Mouse (Mus musculus): ENCODE measurements at regions not wholly inside any gene's neighbourhood (a gene's known extent, or its start where the extent isn't known, plus 50 kb on each side); places are given as distances from the start of the nearest gene placed in this dataset.

DNA sequence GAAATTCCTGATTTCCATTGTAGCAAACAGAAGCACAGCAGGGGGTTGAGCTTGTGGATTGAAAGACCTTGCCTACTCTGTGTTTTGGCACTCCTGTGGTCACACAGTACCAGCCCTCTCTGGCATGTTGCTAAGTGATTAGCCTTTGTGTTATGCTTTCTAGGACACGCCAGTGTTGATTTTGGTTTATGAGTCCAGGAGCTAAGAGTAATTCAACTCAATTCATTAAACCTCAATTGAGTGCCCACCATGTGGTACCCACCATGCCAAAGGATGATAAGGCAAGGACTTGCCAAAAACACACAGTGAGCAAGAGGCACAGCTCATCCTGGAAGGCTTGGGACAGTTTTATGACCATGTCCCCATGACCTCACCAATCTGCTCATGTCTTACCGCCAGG, 221.1 kb upstream of the Sox14 start:
- DNase-seq = no peak

- DNase-seq = no peak
Observed at GRCm38 (mm10) chr9:100095559-100095959, 219.6 kb upstream of the Sox14 start.

DNA sequence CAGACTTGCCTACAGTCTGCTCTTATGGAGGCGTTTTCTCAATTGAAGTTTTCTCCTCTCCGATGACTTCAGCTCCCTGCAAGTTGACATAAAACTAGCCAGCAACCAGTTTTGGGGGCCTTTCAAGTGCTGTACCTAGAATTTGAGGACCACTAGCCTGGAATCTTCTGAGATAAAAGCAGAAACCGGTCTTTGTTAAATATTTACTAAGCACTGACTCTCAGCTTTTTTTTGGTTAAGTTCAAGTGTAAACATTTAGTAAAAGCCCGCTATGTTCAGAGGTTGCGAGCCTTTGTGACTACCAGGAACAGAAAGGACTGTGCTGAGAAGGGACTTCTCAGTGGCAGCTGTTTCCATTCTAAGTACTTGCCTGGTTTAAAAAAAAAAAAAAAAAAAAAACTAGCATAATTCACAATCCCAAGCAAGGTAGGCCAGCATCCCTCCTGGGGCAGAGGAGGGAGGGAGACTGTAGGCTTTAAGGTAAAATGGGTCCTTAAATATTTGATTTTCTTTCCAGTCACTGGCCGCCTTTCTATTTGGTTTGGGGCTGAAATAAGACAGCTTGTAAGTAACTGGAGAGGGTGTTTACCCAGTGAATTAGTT, 219.1 kb upstream of the Sox14 start:
- DNase-seq = no peak

DNA sequence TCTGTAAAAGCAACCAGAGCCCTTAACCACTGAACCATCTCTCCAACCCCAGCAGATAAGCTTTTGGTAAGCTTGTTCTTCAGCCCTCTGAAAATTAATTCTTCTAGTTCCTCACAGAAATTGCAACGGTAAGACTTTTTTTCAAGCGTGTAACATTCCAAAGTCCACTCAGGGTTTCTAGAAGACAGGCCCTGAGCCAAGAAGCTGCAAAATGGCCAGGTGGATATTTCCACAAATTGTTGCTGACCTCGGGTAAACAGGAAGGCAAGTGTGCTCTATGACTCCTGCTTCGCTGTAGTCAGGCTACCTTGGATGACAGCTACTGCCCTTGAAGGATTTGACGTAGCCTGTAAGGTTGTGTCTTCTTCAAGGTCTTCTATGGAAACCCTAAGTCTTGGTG, 195.2 kb upstream of the Sox14 start:
- no peak for DNase-seq

DNA sequence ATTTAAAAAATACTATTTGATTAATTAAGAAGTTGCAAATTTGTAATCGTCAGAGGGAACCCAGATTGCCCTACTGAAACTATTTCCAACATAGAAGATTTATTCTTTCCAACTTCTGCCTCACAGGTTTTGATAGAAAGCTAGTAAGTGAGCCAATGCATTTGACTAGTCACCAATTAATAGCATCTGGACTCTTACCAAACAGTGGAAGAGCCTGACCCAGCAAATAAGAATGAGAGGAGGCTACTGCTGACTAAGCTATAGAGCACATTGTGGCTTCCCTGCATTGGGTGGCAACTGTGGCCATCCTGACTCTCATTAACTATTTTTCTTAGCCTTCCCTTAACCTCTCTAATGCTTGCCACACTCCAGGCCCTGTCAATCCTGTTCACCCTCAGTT, 182.6 kb upstream of the Sox14 start:
- DNase-seq = no peak

GRCm38 (mm10) chr9:100046213-100046807, 170.3 kb upstream of the Sox14 start:
- DNase-seq = no peak

DNA sequence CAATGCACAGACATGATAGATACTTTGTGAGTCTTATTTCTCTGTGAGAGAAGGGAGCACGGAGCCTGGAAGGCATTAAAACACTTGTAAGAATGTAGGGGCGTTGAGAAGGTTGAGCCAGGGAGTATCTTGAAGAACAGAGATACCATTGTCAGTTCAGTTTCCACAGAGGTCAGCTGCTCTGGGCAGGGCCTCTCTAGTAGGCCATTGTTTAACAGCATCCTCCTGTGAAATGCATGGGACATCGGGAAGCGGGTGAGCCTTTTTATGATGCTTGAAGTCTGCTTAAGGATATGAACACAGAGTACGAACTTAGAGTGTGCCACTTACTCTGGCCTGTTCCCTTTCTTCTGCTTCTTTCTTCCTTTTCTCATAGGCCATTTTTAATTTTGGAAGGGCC, 169.7 kb upstream of the Sox14 start:
- DNase-seq = no peak

GRCm38 (mm10) chr9:100041776-100042175, 165.8 kb upstream of the Sox14 start:
- no peak for DNase-seq

- no peak for DNase-seq
Observed at GRCm38 (mm10) chr9:100023641-100024040, 147.7 kb upstream of the Sox14 start.

DNA sequence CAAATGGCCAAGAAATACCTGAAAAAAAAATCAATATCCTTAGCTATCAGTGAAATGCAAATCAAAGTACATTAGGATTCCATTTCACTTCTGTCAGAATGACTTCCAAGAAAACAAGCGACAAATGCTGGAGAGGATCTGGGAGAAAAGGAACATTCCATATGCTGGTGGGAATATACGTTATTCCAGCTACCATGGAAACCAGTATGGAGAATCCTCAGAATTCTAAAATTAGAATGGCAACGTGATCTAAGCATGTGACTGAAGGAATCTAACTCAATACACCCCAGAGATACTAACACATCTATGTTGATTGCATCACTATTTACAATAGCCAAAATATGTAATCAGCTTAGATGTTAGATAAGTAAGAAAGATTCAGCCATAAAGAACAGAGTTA, 146.1 kb upstream of the Sox14 start:
- DNase-seq = no peak

DNA sequence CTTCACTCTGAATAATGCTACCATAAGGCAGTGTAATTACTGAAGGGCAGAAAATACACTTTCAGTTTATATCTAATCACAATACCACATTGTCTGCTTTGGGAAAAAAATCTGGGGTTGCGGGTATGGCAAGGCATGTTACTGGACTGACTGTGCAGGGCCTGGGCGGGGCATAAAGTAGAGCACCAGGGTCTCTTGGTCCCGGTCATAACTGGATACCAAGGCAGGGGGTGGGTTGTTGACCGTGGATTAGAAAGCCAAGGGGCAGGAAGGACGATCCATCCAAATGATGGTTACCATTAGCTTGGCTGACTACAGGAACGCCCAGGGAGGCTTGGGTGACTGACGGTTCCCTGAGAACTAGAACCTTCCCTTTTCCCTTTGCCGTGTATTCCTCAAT, 119.2 kb upstream of the Sox14 start:
- no peak for DNase-seq

DNA sequence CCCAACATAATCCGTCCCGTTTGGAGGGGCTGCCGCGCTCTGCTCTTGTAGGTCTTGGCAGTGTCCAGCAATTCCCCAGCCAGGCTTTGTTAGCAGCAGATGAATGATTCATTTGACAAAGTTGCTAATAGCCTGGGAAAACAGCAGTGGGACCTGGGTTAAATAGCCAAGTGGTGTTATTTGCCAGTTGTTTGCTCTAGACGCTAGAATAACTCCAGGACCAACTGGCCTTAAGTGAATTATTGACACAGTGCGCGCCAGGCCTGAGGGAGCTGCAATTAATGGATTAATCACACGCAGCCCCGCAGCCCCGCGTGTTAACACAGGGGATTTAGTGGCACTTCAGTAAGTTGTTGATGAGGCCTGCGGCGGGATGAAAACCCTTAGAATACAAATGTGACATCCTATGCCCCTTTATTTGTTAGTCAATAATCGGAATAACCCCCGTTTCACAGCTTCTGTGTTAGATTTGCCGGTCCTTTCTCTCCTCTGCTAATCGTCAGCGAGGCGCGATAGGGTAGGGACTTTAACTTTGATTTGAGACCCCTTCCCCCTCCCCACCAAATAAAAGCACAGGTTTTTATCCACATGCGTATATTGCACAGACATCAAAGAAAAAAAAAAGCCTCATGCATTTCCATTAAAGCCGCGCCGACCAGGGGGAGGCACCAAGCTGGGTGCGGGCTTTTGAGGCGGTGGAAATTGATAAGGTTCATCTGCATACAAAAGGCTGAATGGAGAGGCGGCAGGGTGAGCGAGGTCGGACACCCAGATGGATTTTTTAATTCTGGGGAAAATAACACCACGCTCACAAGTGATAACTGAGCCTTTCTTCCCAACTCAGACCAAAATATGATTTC, 118.5 kb upstream of the Sox14 start:
- peak; percentile 1 for DNase-seq

DNA sequence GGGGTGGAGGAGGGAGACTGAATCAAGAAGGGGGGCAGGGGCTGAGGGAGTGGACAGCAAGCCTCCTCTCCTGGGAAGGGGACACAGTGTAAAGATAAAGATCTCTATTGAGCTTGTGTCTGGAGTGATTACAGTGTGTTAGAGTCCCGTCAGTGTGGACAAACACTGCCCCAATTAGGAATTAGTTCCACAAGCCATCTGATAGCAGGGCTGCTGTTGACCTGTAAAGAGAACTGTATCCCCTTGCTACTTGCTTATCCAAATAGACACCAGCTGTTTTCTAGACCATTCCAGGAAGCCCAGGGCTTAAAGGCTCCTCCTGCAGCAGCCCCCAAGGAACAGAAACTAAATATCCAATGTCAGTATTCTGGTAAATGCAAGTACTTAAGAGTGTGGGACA, 111.4 kb upstream of the Sox14 start:
- DNase-seq = no peak

DNA sequence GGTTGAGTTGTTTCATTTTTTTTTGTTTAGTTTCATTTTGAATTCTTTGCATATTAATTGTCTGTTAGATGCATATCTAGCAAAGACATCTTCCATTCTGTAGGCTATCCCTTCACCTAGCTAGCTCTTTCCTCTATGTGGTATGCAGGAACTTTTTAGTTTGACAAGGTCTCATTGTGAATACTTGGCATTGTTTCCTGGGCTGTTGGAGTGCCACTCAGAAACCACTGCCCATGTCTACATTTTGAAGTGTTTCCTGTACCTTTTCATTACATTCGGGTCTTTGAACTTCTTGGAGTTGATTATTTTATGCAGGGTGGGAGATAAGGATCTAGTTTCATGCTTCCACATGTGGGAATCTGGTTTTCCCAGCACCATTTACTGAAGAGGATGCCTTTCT, 104.8 kb upstream of the Sox14 start:
- DNase-seq = no peak

- no peak for DNase-seq
Observed at GRCm38 (mm10) chr9:99961561-99961960, 85.6 kb upstream of the Sox14 start.

DNA sequence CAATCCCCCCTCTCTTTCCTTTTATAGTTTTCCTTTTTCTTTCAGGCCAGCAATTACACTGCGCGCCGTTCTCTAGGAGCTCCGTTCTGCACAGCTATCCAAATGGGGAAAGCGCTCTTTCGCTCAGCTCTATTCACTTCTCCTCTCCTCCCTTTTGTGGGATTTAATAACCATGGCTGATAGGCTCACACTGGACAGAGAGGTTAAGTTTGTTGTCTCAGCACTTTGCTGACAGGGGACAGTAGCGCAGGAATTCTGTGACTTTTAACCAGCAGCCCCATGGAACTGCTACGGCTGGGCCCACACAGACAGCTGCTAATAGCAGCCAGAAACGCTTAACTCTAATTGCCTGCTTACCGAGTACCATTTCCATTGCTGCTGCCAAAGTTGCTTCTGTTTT, 78.8 kb upstream of the Sox14 start:
- no peak for DNase-seq

GRCm38 (mm10) chr9:99954038-99954618, 78.2 kb upstream of the Sox14 start:
- no peak for DNase-seq
